Mouse (Mus musculus) Patski (cell line): ENCODE measurements at regions not wholly inside any gene's neighbourhood (a gene's known extent, or its start where the extent isn't known, plus 50 kb on each side); places are given as distances from the start of the nearest gene placed in this dataset.

ENCODE experiments used
- ATAC-seq: fragments of 100-300 bp; one replicate; pipeline ENCODE4 v1.8.0; 2021
- CTCF ChIA-PET: fragments of 350-600 bp; sonication (Branson Sonifier 250); formaldehyde crosslinking; loops from one replicate; lab custom pipeline; 2022; ENCODE audit warnings: inconsistent platforms; lab: Charles Lee
- POLR2A ChIA-PET: fragments of 350-600 bp; sonication (Branson Sonifier 250); formaldehyde crosslinking; loops from one replicate; lab custom pipeline; 2022; ENCODE audit warnings: antibody characterized with exemption, inconsistent platforms; lab: Charles Lee
- DNase-seq: peaks from one replicate; pipeline ENCODE4 v3.0.0-alpha.2; 2011; ENCODE audit warnings: low read depth, low spot score
- H3K27me3 ChIP-seq: fragments of 371-371 bp; one replicate; pipeline ENCODE4 v1.5.1; 2021
- CTCF ChIP-seq: fragments of 100-300 bp; IDR thresholded peaks from one replicate; pipeline ENCODE4 v1.5.1; 2021
- in situ Hi-C: fragments of 300-500 bp; cut with MboI; formaldehyde crosslinking; loops from 3 replicates; pipeline ENCODE4 v1.11.1; 2018; ENCODE audit warnings: low pct_unique_long_range_greater_than_20kb, mixed read lengths

DNA sequence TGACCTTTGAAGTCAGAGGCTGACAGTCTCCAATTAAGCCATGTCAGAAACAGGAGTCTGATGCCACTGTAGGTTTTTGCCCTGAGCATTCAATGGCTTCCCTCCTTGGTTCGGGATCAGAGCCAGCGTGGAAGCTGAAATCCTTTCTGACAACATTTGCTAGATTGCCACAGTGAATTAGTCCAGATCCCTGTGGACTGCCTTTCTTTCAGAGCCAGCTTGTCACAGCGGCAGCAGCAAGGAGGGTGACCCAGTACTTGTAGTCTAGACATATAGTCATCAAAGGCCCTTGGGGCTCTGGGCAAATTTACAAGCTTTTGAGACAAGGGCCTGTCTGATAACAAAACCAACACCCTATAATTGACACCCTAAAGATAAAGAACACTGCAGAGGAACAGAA is 86.5 kb upstream of the Map3k7 start:
- H3K27me3 ChIP-seq: no peaks in the 10 kb centered on the region
- CTCF ChIA-PET: no interaction called here
- ATAC-seq (no peak), DNase-seq (no peak)
- TF ChIP-seq CTCF: no peak
- in situ Hi-C loops: no loop called here
- POLR2A ChIA-PET: no interaction called here

DNA sequence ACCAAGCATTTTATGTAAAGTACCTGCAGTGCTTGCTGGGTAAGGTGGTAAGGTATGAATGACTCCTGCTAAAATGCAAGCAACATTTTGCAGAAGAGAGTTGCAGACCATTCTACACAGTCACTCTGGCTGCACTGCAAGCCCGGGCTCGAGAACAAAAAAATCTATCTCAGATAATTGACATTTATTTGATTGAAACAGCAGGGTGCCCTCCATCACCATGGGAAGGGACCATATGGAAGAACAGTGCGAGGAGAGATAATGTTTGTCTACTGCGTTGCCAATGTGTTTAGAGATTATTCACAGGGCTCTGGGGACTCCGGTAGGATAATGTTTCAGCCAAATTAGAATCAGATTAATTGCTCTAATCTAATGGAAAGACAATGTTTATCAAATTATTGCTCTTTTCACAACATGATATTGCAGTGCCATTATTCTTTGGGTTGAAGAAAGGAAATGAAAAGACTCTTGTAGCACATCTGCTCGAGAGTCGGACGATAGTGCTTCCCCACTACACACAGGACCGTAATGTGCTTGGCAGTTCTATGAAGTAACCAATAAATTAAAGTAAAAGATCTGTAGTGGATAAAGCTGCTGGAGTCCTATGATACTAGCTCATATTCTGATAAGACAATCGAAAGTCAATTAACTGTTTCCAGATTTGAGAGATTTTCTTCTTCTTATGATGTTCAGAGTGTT is 85.3 kb upstream of the Map3k7 start:
- no peaks in the 10 kb centered on the region for H3K27me3 ChIP-seq
- DNase-seq: no peak
- POLR2A ChIA-PET: no interaction called here
- no peak for ATAC-seq
- in situ Hi-C loops: no loop called here
- CTCF ChIA-PET: no interaction called here
- no peak for TF ChIP-seq CTCF

DNA sequence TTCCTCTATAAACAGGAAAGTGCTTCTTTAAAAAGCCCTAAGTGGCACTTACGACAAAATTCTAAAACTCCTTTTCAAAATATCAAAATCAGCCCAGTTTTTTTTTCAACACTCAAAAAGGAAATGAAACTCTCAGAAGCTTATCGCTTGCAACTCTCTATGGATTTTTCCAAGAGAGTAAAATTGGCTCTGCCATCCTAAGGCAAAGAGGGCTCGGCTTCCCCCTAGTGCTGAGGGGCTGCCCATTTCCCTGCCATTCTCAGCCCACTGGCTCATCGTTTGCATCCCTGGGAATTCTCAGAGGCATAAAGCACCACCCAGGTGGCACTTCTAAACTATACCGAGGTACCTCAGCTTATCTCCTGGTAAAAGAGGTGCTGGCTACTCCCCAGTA is 84.7 kb upstream of the Map3k7 start:
- ChIA-PET CTCF (no interaction called here), POLR2A (no interaction called here)
- TF ChIP-seq CTCF: no peak
- no peak for ATAC-seq
- in situ Hi-C loops: no loop called here
- H3K27me3 ChIP-seq: no peaks in the 10 kb centered on the region
- no peak for DNase-seq

DNA sequence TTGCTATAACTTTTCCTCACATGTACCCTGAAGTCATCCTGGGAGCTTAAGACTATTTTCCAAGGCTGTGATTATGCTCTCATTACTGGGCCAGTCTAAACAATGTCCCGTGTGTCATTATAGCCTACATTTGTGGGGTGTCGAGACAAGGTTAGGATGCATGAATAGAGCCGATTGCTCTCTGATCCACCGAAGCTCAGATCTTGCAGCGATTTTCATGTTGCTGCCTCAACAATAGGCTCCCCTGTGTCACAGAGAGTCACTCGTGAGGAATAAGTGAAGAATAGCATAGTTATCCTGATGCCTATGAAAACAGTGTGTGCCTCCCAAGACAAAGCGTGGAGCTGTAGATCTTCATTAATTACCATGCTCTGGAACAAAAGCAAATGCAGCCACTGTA is 83.7 kb upstream of the Map3k7 start:
- CTCF ChIA-PET: no interaction called here
- in situ Hi-C loops: no loop called here
- ATAC-seq (no peak), DNase-seq (no peak)
- H3K27me3 ChIP-seq: no peaks in the 10 kb centered on the region
- no peak for TF ChIP-seq CTCF
- POLR2A ChIA-PET: no interaction called here

DNA sequence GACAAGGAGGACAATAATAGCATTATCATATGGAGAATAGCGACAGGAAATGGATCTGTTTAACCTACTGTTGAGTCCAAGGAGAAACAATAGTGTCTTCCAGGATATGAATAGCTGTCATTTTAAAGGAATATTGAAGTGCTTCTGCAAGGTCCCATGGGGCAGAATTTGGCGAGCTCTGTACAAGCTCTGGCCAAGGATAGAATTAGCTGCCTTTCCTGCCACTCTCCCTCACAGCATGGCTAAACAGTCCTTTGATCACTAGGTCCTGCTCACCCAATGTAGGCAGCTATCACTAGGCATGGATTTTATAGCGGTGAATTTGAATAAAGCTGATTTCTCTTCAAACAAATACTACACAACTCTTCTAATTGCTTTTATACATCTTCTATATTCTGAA is 74.2 kb upstream of the Map3k7 start:
- POLR2A ChIA-PET: interaction anchor here (1.1 kb wide), 1 partner anchor 9 kb away, joined by 3 read pairs; no protein-coding TSS in a partner anchor
- no peak for DNase-seq
- H3K27me3 ChIP-seq: no peaks in the 10 kb centered on the region
- no peak for TF ChIP-seq CTCF
- no peak for ATAC-seq
- in situ Hi-C loops: no loop called here
- CTCF ChIA-PET: interaction anchor here (0.8 kb wide), 1 partner anchor 64 kb away, joined by 3 read pairs; no protein-coding TSS in a partner anchor

DNA sequence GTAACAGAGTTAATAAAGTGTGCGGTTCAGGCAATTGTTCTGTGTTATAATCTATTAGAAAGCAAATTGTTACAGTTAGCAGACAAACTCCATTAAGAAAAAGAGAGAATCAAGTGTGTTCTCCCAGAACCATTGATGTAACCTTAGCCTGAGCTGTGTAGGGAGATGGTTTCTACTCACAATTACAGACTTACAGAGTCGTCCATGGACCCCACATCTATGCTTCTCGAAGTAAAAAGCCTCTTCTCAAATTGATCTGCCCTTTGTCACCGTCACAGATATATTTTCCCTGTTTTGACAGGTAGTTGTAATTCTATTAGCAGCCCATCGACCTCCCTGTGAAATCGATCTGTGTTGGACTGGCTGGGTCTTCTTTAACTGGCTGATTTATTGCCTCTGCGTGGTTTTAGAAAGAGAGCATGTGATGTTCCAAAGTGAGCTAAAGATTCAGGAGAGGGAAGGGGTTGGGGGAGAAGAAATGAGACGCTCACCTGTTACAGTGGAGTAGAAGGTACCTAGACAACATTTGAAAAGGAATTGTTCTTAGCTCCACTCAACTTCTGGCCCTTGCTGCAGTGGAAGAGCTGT is 54.7 kb upstream of the Map3k7 start:
- H3K27me3 ChIP-seq: no peaks in the 10 kb centered on the region
- DNase-seq (no peak), ATAC-seq (no peak)
- in situ Hi-C loops: no loop called here
- no peak for TF ChIP-seq CTCF
- POLR2A ChIA-PET: no interaction called here
- CTCF ChIA-PET: interaction anchor here (1.0 to 1.3 kb wide), 2 partner anchors 16 to 18 kb away, joined by 3 read pairs; no protein-coding TSS in a partner anchor
